Mouse (Mus musculus): ENCODE measurements around the gene Coro1c.

Coro1c gene

DNA sequence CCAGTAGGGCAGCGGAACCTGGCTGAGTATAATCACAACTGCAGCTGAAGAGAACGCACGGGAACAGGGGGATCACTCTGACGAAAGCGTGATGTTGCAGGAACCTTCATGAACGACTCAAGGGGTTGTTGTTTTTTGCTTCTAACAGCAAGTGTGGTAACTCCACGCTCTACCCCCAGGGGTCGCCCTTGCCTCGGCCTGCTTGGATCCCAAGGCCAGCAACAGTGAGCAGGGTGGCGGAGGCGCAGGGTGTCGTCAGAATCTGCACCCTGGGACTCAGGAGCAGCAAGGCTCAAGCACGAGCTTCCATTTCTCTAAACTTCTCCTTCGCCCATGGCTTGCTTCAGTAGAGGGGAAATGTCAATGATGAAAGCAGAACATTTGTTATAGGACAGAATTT is 54.1 kb downstream of the Coro1c start:
- DNase-seq: peak; percentile 88

DNA sequence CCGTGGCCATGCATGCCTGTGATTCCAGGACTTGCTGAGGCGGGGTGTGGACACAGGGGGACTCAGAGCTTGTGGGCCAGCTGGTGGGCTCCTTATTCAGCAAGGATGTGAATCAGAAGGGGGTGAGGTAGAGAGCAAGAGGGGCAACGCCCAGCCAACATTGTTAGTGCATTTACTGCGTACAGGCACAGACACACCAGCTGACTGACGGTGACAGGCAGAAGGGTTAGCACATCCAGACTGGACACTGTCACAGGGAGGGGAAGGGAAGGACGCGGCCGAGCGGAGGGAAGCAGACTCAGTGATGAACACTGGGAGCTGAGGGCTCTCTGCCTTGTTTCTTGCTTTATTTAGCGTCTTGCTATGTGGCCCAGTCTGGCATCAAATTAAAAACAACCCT is 55.0 kb downstream of the Coro1c start:
- DNase-seq: no peak

DNA sequence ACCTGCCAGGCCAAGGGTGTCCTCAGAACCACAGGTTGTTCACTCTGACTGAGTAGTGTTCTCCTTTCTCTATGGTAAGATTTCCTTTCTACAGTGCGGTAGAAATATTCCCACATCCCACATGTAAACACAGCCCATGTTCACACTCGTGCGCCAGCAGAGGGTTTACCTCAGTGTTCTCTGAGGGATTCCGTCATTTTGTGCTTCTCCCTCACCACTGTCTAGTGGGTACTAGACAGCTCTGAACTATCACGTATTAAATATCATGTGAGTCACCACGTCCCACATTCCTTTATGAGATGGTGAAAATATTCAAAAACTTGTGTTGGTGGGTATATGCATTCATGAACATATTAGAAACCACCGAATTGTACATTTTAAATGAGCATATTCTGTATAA is 56.1 kb downstream of the Coro1c start:
- DNase-seq: no peak

DNA sequence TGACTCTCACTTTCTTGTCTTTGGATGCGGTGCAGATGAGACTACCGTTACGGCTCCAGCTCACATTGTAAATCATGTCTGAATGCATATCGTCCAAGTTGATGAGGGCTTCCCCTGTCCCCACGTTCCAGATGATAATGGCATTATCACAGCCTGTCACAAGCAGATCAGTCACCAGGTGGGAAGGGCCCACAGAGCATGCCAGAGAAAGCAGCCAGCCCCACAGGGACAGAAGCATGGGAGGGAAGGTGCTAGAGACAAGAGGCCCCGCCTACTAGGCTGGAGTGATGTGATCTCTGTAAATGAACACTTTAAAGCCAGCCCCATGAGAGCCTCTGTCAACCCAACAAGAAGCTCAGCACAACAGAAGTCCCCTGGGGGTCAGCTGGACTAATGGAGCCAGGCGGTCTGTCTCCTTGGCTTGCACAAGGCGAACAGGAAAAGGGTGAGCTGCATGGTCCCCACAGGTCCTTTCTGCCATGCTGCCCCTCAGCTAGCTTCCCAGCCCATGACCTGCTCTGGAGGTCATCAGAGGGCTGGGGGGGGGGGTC is 57.8 kb downstream of the Coro1c start:
- DNase-seq: no peak

DNA sequence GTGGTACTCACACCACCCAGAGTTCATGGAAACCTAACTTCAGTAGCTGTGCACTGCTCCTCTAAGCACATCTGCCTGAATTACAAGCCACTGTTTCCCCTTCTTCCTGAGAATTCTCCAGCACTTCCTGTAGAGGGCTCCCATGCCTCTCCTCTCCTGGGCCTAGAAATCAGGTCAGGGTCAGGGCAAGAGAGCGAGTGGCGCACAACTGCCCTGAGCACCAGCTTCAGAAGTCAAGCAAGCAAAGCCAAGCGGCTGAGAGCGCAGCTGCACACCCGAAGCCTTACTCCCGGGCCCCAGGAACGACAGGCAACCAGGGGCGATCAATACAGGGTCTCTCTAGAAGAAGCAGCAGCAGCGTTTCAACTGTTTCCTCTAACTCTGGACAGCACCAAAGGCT is 60.9 kb downstream of the Coro1c start:
- DNase-seq: no peak

DNA sequence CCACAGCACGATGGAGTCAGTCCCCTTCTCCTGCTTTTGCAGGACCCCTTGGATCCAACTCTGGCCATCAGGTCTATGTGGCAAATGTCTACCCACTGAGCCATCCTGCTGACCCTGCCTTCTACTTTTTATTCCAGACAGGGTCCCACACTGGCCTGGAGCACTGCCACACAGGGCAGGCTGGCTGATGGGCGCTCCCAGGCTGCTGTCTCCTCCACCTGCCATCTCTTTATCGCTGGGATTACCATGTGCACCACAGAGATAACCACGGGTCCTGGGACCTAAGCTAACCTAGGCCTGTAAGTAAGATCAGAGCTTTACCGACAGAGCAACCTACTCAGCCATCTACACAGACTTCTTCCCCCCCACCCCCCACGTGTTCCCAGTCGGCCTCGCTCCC is 61.9 kb downstream of the Coro1c start:
- no peak for DNase-seq

DNA sequence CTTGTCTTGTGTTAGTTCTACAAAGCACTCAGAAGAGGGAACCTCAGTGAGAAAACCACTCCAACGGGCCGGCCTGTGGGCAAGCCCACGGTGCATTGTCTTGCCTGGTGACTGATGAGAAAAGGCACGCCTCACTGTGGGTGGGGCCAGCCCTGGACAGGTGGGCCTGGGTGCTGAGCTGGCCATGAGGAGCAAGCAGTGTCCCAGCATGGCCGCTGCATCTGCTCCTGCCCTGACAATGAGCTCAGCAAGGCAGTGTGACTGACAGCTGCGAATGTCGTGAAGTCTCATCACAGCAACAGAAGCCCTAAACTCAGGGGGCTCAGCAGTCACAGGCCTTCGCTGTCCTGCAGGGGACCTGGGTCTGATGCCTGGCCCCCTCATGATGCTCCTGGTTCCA is 62.9 kb downstream of the Coro1c start:
- no peak for DNase-seq

DNA sequence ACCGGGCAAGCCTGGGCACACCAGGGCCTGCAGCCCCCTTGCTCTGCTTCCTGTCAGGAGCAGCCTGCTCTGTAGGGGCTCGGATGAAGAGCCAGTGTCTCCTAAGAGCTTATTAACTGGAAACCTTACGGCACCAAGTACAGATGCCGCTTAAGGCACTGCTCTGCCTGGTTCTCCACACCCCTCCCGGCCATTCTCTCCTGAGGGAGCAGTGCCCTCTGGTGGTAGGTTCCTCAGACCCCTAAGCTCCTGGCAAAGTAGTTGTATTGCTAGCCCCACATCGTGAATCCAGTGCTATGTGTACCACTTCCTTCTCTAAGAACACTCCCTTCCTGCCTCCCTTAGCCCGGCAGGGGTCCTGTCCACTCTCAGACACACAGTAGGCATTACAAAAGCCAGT is 63.8 kb downstream of the Coro1c start:
- DNase-seq: peak; percentile 71

DNA sequence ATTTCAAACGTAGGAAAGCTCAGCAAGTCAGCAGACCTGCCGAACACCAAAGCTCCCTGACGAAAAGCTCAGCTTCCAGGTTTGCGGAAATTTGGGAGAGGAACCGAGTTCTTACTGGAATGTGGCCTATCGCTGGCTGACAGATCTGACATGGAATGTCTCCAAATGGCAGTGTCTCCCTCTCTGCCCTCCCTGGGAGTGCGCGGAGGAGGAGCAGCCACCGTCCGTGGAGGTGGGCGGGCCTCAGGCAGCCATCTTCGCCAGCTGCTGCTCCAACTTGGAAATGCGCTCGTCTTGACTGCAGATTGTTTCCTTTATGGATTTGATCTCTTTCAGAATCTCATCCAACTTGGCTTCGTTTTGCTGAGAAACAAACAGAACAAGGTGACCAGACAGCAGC is 64.5 kb downstream of the Coro1c start:
- no peak for DNase-seq

DNA sequence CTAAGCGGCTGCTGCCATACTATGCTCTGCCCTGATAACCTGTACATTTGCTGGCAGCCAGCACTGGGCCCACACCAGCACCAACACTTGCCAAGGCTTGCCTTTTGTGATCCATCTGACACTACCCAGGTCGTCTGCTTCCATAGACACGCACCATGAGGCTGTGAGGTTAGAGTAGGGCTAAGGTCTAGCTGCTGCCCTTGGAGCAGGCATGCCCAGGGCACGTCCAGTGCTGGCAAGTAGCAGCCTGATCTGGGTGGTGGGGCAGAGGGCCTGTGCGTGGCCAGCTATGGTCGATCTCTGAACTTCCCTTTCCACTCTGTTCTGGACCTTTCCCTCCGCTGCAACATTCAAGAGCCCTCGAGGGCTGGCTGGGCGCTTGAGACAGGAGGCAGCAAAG is 65.7 kb downstream of the Coro1c start:
- no peak for DNase-seq

DNA sequence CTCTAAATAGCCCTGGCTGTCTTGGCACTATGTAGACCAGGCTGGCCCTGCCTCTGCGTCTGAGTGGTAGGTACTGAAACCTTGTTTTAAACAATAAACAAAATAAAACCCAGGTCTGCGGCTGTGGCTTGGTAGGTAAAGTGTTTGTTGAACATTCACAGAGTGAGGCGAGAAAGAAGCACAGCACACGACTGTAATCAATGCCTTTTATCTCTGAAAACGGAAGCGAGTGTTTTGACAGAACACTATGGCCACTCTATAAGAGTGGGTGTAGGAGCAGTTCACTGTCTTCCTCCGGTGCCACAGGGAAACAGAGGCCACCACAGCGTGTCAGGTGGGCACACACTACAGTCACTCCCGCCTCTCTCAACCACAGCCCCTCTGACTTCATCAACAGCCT is 66.3 kb downstream of the Coro1c start:
- no peak for DNase-seq

DNA sequence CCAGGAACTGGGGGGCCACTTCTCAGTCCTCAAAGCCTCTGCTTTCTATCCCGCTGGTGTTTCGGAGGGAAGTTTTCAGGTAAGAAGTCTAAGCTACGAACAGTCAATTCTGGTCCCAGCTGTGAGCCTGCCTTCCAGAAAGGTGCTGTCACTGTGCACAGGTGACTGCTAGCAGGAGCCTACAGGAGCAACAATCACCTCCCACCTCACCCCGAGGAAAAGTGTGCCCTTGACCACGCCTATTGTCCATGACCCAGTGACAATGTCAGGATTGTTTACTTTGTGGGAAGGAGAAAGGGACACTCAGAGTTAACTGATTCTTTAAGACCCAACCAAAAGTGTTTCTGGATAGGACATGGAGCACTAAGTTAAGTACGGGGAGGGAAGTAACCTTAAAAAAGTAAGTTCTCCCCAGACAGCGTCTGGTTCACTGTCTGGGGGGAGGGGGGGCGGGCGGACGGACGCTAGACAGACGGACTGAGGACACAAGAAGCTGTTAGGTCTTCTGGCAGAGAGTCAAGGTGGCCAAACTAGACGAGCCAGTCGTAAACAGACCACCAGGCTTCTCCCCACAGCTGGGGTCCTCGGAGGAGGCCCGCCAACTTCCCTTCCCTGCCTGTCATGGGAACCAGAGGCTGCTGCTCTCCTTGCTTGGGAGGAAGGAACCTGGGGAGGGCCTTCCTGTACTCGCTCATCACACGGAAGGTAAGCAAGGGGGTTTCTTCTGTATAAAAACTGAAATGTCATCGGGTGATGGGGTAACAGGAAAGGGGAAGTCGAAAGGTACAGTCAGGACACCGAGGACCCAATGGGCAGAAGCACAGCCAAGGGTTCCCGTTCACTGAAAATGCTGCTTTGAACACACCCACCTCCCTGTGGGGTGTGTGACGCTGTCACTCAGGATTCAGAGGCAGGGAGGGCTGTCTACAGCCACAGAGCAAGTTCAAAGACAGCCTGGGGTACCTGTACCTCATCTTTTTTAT is 67.0 kb downstream of the Coro1c start:
- no peak for DNase-seq

DNA sequence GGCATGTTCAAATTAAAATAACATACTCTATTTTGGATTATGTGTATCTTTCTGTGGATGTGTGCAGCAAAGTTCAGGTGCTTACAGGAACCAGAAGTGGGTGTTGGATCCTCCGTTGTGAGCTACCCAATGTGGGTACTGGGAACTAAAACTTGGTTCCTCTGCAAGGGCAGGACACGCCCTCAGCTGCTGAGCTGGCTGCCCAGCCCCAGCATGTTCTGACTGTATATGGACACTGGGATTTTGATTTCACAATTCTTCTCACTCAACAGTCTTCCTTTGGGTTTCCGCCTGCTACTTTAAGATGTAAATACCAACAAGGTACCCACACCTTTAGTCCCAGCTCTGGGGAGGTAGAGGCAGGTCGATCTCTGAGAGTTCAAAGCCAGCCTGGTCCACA is 68.1 kb downstream of the Coro1c start:
- no peak for DNase-seq

DNA sequence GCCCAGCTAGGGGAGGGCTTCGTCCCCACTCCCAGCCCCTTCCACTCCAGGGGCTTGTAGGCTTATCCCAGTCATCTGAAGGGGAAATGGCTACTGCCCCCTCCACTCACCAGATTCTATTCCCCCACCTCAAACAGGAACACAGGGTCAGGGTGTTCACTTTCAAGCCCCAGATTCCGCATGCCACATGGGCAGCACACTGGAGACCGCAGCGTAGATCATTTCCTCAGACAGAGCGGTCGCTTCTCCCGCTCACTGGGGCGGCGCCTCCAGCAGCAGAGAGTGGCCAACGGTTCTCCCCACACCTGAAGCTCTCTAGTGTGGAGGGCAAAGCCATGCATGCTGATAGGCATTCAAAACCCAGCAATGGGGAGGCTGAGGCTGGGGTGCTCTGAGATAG is 71.6 kb downstream of the Coro1c start:
- no peak for DNase-seq

DNA sequence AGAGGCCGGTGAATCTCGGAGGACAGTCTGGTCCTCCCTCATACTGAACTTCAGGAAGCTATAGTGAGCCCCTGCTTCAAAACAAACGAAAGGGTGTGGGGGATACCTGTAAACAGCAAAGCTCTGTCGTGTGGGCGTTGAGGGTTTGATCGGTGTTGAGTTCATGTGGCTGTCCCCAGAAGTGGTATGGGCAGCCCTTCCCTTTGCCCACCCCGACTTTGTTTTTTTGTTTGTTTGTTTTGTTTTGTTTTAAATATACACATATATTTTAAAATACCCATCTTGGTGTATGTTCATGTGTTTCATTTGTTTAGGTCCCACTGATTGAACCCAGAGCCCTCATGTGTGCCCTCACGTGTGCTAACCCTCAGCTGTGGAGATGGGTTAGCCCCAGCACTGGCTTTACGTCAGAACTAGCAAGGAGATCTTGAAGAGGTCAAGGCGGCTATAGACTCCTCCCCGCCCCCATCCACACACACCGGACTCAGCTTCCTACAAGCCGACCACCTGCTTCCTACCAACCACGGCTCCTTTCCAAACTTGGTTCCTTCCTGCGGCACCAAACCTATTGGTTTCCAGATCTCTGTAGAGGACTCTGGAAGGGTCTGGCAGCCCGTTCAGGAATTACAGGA is 75.1 kb downstream of the Coro1c start:
- DNase-seq: no peak

DNA sequence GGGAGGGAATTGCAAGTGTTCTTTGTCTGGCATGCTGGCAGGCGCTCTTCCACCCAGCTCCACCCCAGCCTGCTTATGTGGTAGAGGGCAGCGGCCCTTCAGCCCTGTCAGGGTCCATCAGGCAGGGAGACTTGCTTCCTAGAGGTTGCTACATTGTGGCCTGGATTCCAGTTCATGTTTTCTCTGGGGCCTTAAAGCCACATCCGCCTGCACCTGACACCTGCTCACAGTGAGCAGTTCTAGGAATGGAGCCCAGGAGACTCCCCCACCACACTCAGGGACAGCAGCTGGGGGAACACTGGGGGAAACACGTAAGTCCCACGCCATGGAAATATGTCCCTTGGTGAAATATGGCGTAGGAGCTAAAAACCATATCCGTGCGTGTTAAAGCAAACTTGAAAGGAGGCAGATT is 76.1 kb downstream of the Coro1c start, which contains the start of gene Selplg:
Gene Selplg, minus strand, starts transcription at position 155 of the 412 bp plus-strand sequence.
- DNase-seq: no peak

DNA sequence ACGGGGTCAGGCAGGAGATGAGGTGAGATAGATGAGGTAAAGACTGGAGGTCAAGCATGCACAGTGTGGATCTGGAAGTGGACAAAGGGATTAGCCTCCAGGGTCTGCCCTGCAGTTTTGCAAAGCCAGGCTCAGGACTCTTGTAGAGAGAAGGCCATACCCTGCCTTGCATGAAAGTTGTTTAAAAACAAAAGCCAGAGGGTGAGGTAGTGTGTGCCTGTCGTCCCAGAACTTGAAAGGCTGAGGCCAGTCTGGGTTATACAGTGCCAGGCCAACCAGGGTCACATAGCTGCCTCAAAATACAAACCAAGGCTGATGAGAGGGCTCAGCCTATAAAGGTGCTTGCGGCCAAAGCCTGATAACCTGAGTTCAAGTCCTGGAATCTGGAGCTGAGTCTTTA is 76.8 kb downstream of the Coro1c start:
- DNase-seq: no peak

DNA sequence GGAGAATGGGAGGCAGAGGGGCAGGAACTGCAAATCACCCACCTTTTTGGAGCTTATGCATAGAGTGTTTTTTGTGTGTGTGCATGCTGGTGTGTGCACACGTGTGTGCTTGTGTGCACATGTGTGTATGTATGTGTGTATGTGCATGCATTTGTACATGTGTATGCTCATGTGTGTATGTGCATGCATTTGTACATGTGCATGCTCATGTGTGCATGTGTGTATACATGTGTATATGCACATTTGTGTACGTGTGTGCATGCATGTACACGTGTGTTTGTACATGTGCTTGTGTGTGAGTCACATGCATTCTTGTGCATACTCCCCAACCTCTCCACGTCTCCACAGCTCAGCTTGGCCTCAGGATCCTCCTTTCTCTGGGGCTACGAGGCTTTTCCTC is 77.8 kb downstream of the Coro1c start:
- no peak for DNase-seq

DNA sequence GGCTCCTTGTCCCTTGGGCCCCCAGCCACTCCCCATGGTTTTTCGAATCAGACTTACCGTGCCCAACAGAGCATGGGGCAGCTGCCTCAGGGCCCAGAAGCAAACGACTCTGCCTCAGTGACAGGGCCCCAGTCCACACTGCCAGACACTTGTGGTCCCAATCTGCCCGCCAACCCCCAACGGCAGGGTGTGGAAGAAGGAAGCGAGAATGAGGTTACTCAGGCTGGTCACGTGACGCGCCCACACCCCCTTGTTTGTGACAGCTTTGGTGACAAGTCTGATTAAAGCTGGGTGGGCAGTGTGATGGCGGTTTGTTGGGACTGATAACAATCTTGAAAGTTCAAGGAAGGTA is 78.3 kb downstream of the Coro1c start:
- no peak for DNase-seq

DNA sequence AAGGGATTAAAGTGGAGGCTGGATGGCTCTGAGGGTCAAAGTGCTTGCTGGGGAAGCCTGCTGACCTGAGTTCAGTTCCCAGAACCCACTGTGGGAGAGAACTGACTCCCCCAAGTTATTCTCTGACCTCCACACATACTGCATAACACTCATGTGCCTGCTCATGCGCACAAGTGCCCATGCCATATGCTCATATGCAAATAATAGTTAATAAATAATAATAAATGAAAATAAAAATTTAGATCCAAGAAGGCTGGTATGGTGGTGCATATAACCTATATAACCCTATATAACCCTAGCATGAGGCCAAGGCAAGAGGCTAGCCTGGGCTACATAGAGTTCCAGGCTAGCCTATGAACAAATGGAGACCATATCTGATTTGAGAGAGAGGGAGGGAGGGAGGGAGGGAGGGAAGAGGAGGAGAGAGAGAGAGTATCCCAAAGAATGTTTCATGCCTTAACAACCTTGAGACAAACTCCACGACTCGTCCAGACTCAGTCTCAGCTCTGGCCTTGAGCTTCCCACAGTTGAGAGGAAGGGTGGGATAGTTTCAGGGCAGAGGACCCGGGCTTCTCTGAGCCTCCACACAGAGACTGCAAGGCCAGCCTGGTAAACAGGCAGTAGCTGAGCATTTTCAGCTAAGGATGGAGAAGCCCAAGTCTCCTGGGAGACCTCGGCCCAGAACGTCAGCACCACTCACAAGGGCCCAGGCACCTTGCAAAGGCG is 78.8 kb downstream of the Coro1c start:
- no peak for DNase-seq

DNA sequence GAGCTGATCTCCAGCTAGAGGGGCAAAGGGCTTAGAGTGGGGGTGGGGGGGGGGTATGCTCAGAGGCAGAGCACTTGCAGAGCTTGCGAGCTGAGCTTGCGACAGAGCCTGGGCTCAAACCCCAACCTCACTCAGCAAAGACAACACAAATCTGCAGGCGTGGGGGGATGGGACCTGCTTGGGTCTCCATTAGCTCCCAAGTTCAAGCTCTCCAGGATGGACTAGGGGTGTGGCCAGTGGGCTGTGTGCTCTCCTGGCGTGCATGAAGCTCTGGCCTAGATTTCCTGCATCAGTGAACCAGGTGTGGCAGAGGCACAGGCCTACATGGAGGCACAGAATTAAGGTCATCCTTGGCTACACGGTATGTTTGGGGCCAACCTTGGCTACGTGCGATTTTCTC is 80.1 kb downstream of the Coro1c start:
- DNase-seq: no peak

DNA sequence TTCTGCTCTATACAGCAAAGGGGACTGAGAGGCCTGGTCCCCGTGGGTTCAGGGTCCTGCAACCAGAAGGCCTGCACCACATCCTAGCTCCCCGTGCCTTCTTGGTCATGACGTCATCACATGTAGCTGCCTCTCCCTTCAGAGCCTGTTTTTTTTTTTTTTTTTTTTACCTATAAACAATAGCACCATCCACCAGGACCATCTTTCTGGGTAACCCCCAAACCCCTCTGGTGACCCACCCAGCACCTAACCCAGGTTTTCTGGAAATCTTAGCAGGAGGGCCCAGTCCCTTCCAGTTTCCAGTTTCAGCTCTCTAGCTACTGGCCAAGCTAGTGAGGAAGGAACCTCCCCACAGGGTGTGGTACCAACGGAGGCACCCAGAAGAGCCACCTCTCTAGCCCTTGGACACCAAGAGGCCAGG is 80.6 kb downstream of the Coro1c start:
- no peak for DNase-seq

DNA sequence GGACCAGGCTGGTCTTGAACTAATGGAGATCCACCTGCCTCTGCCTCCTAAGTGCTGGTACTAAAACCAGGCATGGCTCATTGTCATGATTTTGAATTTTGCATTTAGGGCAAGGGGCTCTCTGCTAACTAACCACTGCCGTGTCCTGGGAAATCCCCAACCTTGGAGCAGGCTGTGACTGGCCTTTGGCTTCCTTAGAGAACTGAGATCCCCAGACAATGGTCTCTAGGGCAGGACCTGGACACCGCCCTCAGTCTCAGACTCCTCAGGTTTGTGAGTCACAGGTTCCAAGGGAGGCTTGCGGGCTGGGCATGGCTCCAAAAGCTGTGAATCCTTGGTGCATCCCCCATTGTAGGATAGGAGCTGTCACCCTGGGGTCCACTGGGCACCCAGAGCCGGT is 81.9 kb downstream of the Coro1c start:
- DNase-seq: no peak

DNA sequence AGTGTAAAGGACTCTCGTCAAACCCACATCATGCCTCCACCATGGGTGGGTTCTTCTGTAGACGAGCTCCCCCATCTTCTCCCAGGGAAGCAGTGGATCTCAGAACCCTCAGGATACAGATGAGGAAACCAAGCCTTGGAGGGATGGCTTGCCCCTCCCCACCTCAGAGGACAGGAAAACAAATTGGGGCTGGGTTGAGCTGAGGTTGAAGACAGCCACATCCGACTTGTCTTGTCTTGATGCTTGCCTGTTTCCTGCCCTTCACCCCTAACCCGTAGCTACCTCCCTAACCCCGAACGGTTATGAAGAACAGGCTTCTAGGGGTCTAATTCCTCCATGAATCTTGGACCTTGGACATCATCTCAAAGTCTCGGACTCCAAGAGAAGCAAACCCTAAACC is 83.0 kb downstream of the Coro1c start:
- no peak for DNase-seq

Measured in right cerebral cortex, postnatal 4 days (tissue).